In the genomic region with DNA sequence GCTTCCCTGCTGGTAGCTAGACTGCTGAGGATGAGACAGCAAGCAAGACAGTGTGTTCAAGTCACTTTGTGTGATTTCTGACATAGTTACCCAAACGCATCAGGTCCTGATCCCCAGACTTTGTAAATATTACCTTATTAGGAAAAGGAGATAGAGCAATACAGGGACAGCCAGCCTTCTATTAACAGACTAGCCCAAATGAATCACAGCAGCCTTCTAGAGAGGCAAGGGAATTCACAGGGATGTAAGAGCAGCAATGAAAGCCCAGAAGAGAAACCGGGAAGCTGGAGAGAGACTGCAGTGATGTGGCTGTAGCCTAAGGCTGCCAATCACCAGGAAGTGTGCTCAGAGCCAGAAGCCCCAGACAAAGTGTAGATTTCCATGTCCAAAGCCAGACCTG, we compare ENCODE assay signal across 16 mouse cellular contexts.
DNase-seq lines count a peak whose midpoint lies in the region; ATAC-seq and TF ChIP-seq lines count a peak whose summit lies in the region.
"Had no signal": no experiment of that assay in that cellular context is flagged by ENCODE, and none has a peak within 500 bp of the region (broad histone marks: within the 10 kb centered on the region; RNA-seq: fewer than 3 reads in every experiment).

No protein-coding gene starts in this region.

- H3K36me3 ChIP-seq in lung, embryonic 14.5 days (ENCODE audit: insufficient read depth), result no peaks in the 10 kb centered on the region
- H3K36me3 ChIP-seq in small intestine, adult 2 months (ENCODE audit: control insufficient read depth, insufficient read depth, low read length), result no peaks in the 10 kb centered on the region
- H3K36me3 ChIP-seq: liver, embryonic 13.5 days had no signal

- H3K4me1 ChIP-seq in lung, embryonic 14.5 days (ENCODE audit: insufficient read depth), result no peaks in the 10 kb centered on the region
- H3K4me1 ChIP-seq in embryonic fibroblast, embryonic 13.5 days (ENCODE audit: control insufficient read depth, insufficient read depth, low read length), result peaks cover 5% of the 10 kb centered on the region
- peaks cover 3% of the 10 kb centered on the region; the same call in 1 of the 2 replicates for H3K4me1 ChIP-seq in small intestine, adult 2 months (ENCODE audit: control insufficient read depth, insufficient read depth, insufficient read length, low read length)

- no peak overlapping the region for H3K4me2 ChIP-seq in lung, embryonic 14.5 days
- H3K4me2 ChIP-seq: liver, embryonic 13.5 days had no signal

- no peak overlapping the region for H3K4me3 ChIP-seq in lung, embryonic 14.5 days (ENCODE audit: low read depth, low read length)
- H3K4me3 ChIP-seq in embryonic fibroblast, embryonic 13.5 days (ENCODE audit: insufficient read depth, low read length), result no peak overlapping the region
- no peak overlapping the region for H3K4me3 ChIP-seq in small intestine, adult 2 months (ENCODE audit: low read depth, low read length)
- H3K4me3 ChIP-seq: heart, adult 2 months; liver, embryonic 13.5 days had no signal

- no peak for TF ChIP-seq CTCF in lung, embryonic 14.5 days (IDR thresholded peaks at IDR 0.05; ENCODE audit: low read depth)
- TF ChIP-seq CTCF in embryonic fibroblast, embryonic 13.5 days (IDR thresholded peaks at IDR 0.05; ENCODE audit: borderline replicate concordance, insufficient read depth, low read length), result no peak
- no peak for TF ChIP-seq CTCF in small intestine, adult 2 months (IDR thresholded peaks at IDR 0.05; ENCODE audit: extremely low read depth, insufficient read length, insufficient replicate concordance, low read depth, low read length)

- peak; percentile 31; the same call in 1 of the 2 replicates for ATAC-seq in lung, embryonic 14.5 days (ENCODE audit: insufficient read depth)

- 36% methylated on average over 2 of the region's 2 CpGs for WGBS in lung, embryonic 14.5 days
- 42% methylated on average over 2 of the region's 2 CpGs for WGBS in small intestine, adult 2 months

- TF ChIP-seq POLR2A in embryonic fibroblast, embryonic 13.5 days (IDR thresholded peaks at IDR 0.05; ENCODE audit: low read depth, low read length), result no peak
- TF ChIP-seq POLR2A in small intestine, adult 2 months (IDR thresholded peaks at IDR 0.05; ENCODE audit: low read depth, low read length), result no peak

- DNase-seq in cerebellum, postnatal 25 days, result peak; percentile 15 to 30
- no peak for DNase-seq in cerebellum, adult 11 months
- peak; percentile 33 for DNase-seq in lung, embryonic 14.5 days
- no peak for DNase-seq in lung, postnatal 4 days
- DNase-seq in kidney, postnatal 4 days, result no peak
- no peak for DNase-seq in ovary, postnatal 36 days (ENCODE audit: low spot score)
- DNase-seq: adrenal gland, adult 2 months; cerebellum, adult 9-10 months; heart, adult 2 months; heart, postnatal 14 days; liver, embryonic 13.5 days; right cerebral cortex, postnatal 14 days; thymus, postnatal 36 days had no signal

- H3K9ac ChIP-seq in lung, embryonic 14.5 days, result no peak overlapping the region
- H3K9ac ChIP-seq: liver, embryonic 13.5 days had no signal

- H3K27ac ChIP-seq in lung, embryonic 14.5 days (ENCODE audit: low read depth), result peak overlapping the region; percentile 55
- H3K27ac ChIP-seq in embryonic fibroblast, embryonic 13.5 days (ENCODE audit: insufficient read depth, low read length), result peak overlapping the region; percentile 91
- H3K27ac ChIP-seq in small intestine, adult 2 months (ENCODE audit: insufficient read depth, low read depth, low read length), result peak overlapping the region; percentile 75
- H3K27ac ChIP-seq: heart, adult 2 months; liver, embryonic 13.5 days; macrophage had no signal

- no peaks in the 10 kb centered on the region for H3K9me3 ChIP-seq in lung, embryonic 14.5 days (ENCODE audit: low read depth, low read length)
- H3K9me3 ChIP-seq: liver, embryonic 13.5 days had no signal

- no peaks in the 10 kb centered on the region for H3K27me3 ChIP-seq in lung, embryonic 14.5 days (ENCODE audit: insufficient read depth, low read length)
- H3K27me3 ChIP-seq in small intestine, adult 2 months (ENCODE audit: control insufficient read depth, insufficient read depth, low read length), result no peaks in the 10 kb centered on the region
- H3K27me3 ChIP-seq: liver, embryonic 13.5 days had no signal

Comparison
In these comparisons a context has a peak if more than half of its experiments do, and no peak if none do; other contexts are left out.
1. DNase-seq: peak in cerebellum, postnatal 25 days (2 of 2) and lung, embryonic 14.5 days (single experiment); none in cerebellum, adult 11 months (single experiment), lung, postnatal 4 days (0 of 2), kidney, postnatal 4 days (0 of 2) and ovary, postnatal 36 days (single experiment).
2. Peak in every context shown above with its lines, with median percentiles within 50 percentile points of each other: H3K27ac ChIP-seq.